Mouse (Mus musculus) ES-Bruce4 (cell line): ENCODE data around the gene Klrb1a.

Experiments
- CTCF ChIP-seq: IDR thresholded peaks from one replicate; pipeline ENCODE4 v1.8.1; 2011; ENCODE audit warnings: low read depth, low read length
- POLR2A ChIP-seq: IDR thresholded peaks from one replicate; pipeline ENCODE4 v1.8.1; 2011; ENCODE audit warnings: low read length; ENCODE audit not compliant: insufficient read depth

DNA sequence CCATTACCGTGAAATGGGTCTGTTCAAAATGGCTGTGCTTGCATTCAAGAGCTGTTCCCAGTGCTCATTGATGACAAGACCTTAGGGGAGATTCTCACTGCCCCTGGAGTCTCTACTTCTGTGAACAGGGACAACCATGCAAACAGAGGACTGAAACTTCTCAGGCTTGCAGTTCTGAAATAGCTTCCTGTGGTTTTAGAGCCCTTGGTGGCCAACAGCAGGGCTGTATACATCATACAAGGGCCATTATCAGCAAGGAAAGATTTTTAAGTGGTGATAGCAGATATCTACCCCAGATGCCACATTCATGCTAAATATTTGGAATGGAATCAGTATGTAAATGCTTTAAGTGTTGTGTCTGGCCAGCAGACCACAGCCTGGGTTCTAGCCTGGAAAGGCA, 29.6 kb upstream of the Klrb1a start:
- TF ChIP-seq CTCF: no peak
- no peak for TF ChIP-seq POLR2A
